Mouse (Mus musculus) megakaryocyte progenitor cell, adult 5-6 weeks (primary cell): ENCODE results near the gene Aak1. TPM values are rescaled to one million over a fixed set of nuclear protein-coding genes. Genes with fewer than 3 reads are reported as not detected.

Experiments used
- ATAC-seq: replicated peaks from 2 replicates; pipeline ENCODE4 v1.8.0; 2016; ENCODE audit warnings: mild to moderate bottlenecking, moderate TSS enrichment, inconsistent platforms; ENCODE audit not compliant: poor library complexity
- total RNA-seq, 2 experiments: library from RNA; stranded (forward) in 1 of 2; stranded (reverse) in 1 of 2; fragments of 157-497, 149-512 nt in 1 of 2; fragments of 200-1000 nt in 1 of 2; gene quantifications; 2 replicates each; pipeline versions ENCODE4 v1.2.3 to v1.2.4; 2015 to 2017

Aak1 gene
- total RNA-seq, 2 experiments from 2014 or later = 6.0 to 30.6 TPM

GRCm38 (mm10) chr6:87051886-87052425 is 202.6 kb downstream of the Aak1 start:
- no peak for ATAC-seq

Other genes with a start within 250 kb of the Aak1 start
- 1.3 and 1.9 TPM in 2 replicates for gene Asprv1, start 221.4 kb upstream of the Aak1 start, total RNA-seq (2015)
- gene Asprv1, start 221.4 kb upstream of the Aak1 start, total RNA-seq (2017) = 0.98 and 1.5 TPM in 2 replicates
- gene Mxd1, start 180.4 kb upstream of the Aak1 start, total RNA-seq (2015) = 17.6 and 19.4 TPM in 2 replicates
- 17.6 and 18.1 TPM in 2 replicates for gene Mxd1, start 180.4 kb upstream of the Aak1 start, total RNA-seq (2017)
- gene Snrnp27, start 165.0 kb upstream of the Aak1 start, total RNA-seq (2015) = 80.1 and 86.4 TPM in 2 replicates
- 87.2 and 125 TPM in 2 replicates for gene Snrnp27, start 165.0 kb upstream of the Aak1 start, total RNA-seq (2017)
- gene Gmcl1, start 116.1 kb upstream of the Aak1 start, total RNA-seq (2015) = 24.5 and 28.2 TPM in 2 replicates
- 26.1 TPM in 2 replicates for gene Gmcl1, start 116.1 kb upstream of the Aak1 start, total RNA-seq (2017)
- 14.6 and 18.4 TPM in 2 replicates for gene Anxa4, start 55.9 kb upstream of the Aak1 start, total RNA-seq (2015)
- 15.3 and 21.2 TPM in 2 replicates for gene Anxa4, start 55.9 kb upstream of the Aak1 start, total RNA-seq (2017)
- 104 and 108 TPM in 2 replicates for gene Nfu1, start 159.7 kb downstream of the Aak1 start, total RNA-seq (2015)
- gene Nfu1, start 159.7 kb downstream of the Aak1 start, total RNA-seq (2017) = 76.0 and 86.0 TPM in 2 replicates
- gene Gfpt1, start 193.3 kb downstream of the Aak1 start, total RNA-seq (2015) = 22.2 and 26.3 TPM in 2 replicates
- gene Gfpt1, start 193.3 kb downstream of the Aak1 start, total RNA-seq (2017) = 15.0 and 21.9 TPM in 2 replicates